Mouse (Mus musculus) forebrain, embryonic 12.5 days (tissue): ENCODE data around the gene Pon2. TPM values are rescaled to one million over a fixed set of nuclear protein-coding genes. Genes with fewer than 3 reads are reported as not detected.
"Not testable (repeated sequence)": the region's sequence is repeated elsewhere in the genome, so short reads cannot be mapped to it uniquely, and the experiment has no call there.

Source experiments
- ATAC-seq: fragments of 200-750 bp; cut with Nextera tagmentation; 2 replicates; pipeline ENCODE4 v1.8.0; 2017; ENCODE audit warnings: moderate TSS enrichment; ENCODE audit not compliant: low FRiP score
- H3K27ac ChIP-seq: fragments of 300-500 bp; sonication (generic); 2 replicates; pipeline ENCODE4 v1.5.1; 2016; ENCODE audit warnings: mild to moderate bottlenecking
- H3K27me3 ChIP-seq: fragments of 300-500 bp; sonication (generic); 2 replicates; pipeline ENCODE4 v1.6.1; 2016; ENCODE audit warnings: mild to moderate bottlenecking
- H3K36me3 ChIP-seq: fragments of 300-500 bp; sonication (generic); replicated peaks from 2 replicates; pipeline ENCODE4 v1.6.1; 2016; ENCODE audit warnings: mild to moderate bottlenecking
- H3K4me1 ChIP-seq: fragments of 300-500 bp; sonication (generic); 2 replicates; pipeline ENCODE4 v1.6.1; 2016
- H3K4me2 ChIP-seq: fragments of 300-500 bp; sonication (generic); 2 replicates; pipeline ENCODE4 v1.6.1; 2016; ENCODE audit warnings: mild to moderate bottlenecking, moderate library complexity
- H3K4me3 ChIP-seq: fragments of 300-500 bp; sonication (generic); replicated peaks from 2 replicates; pipeline ENCODE4 v1.5.1; 2016; ENCODE audit warnings: mild to moderate bottlenecking
- H3K9ac ChIP-seq: fragments of 300-500 bp; sonication (generic); 2 replicates; pipeline ENCODE4 v1.6.1; 2016; ENCODE audit warnings: mild to moderate bottlenecking
- H3K9me3 ChIP-seq: fragments of 300-500 bp; sonication (generic); 2 replicates; pipeline ENCODE4 v1.6.1; 2016
- WGBS: fragments of 180-500 bp; shearing (Covaris S2); methylation state at CpG from one replicate; pipeline ENCODE4 v1.1.7; 2016; 5-methylcytosine and 5-hydroxymethylcytosine counted together
- polyA plus RNA-seq: library from polyadenylated mRNA; unstranded; fragments of >200 nt; fragmentation: Nextera tagmentation; extraction: Ambion mirVana; gene quantifications from 2 replicates; pipeline ENCODE4 v1.2.1, GENCODE M21; 2016

Gene Pon2
- polyA plus RNA-seq, 1 experiment from 2014 or later: 33.8 TPM

GRCm38 (mm10) chr6:5238799-5239198, 59.5 kb downstream of the Pon2 start:
- H3K4me3 ChIP-seq: no peak overlapping the region
- H3K27me3 ChIP-seq: no peaks in the 10 kb centered on the region
- no peak overlapping the region for H3K27ac ChIP-seq
- no peaks in the 10 kb centered on the region for H3K4me1 ChIP-seq
- no peak overlapping the region for H3K4me2 ChIP-seq
- no peaks in the 10 kb centered on the region for H3K36me3 ChIP-seq
- WGBS: 94% methylated on average over 3 of the region's 3 CpGs
- H3K9me3 ChIP-seq: no peaks in the 10 kb centered on the region
- ATAC-seq: no peak
- no peak overlapping the region for H3K9ac ChIP-seq

GRCm38 (mm10) chr6:5237510-5237909, 60.7 kb downstream of the Pon2 start:
- Histone ChIP-seq H3K4me1 (no peaks in the 10 kb centered on the region), H3K9ac (no peak overlapping the region), H3K27me3 (no peaks in the 10 kb centered on the region), H3K4me2 (no peak overlapping the region), H3K36me3 (no peaks in the 10 kb centered on the region), H3K9me3 (no peaks in the 10 kb centered on the region), H3K27ac (no peak overlapping the region), H3K4me3 (no peak overlapping the region)
- no peak for ATAC-seq
- 91% methylated on average over 4 of the region's 4 CpGs for WGBS

- Histone ChIP-seq H3K9me3 (no peaks in the 10 kb centered on the region), H3K36me3 (no peaks in the 10 kb centered on the region), H3K4me3 (no peak overlapping the region), H3K27me3 (no peaks in the 10 kb centered on the region), H3K9ac (no peak overlapping the region), H3K4me2 (no peak overlapping the region), H3K27ac (no peak overlapping the region), H3K4me1 (no peaks in the 10 kb centered on the region)
- WGBS: 69% methylated on average over 8 of the region's 8 CpGs
- no peak for ATAC-seq
Observed at GRCm38 (mm10) chr6:5236843-5237371, 61.3 kb downstream of the Pon2 start.

- Histone ChIP-seq H3K4me3 (no peak overlapping the region), H3K27ac (no peak overlapping the region)
- WGBS: 79% methylated on average over 3 of the region's 3 CpGs
Observed at GRCm38 (mm10) chr6:5234563-5234962, 63.7 kb downstream of the Pon2 start.

GRCm38 (mm10) chr6:5233812-5234211, 64.4 kb downstream of the Pon2 start:
- no peak overlapping the region for H3K27ac ChIP-seq

More at GRCm38 (mm10) chr6:5234563-5234962, 63.7 kb downstream of the Pon2 start:
- no peaks in the 10 kb centered on the region for H3K27me3 ChIP-seq
- no peaks in the 10 kb centered on the region for H3K9me3 ChIP-seq
- no peak for ATAC-seq
- H3K4me2 ChIP-seq: no peak overlapping the region
- H3K9ac ChIP-seq: no peak overlapping the region
- H3K36me3 ChIP-seq: no peaks in the 10 kb centered on the region
- no peaks in the 10 kb centered on the region for H3K4me1 ChIP-seq

GRCm38 (mm10) chr6:5232022-5232421, 66.2 kb downstream of the Pon2 start:
- no peaks in the 10 kb centered on the region for H3K4me1 ChIP-seq
- no peaks in the 10 kb centered on the region for H3K27me3 ChIP-seq
- H3K9ac ChIP-seq: no peak overlapping the region
- H3K9me3 ChIP-seq: no peaks in the 10 kb centered on the region
- H3K4me3 ChIP-seq: no peak overlapping the region
- H3K27ac ChIP-seq: no peak overlapping the region
- no peaks in the 10 kb centered on the region for H3K36me3 ChIP-seq
- 93% methylated on average over 4 of the region's 4 CpGs for WGBS
- H3K4me2 ChIP-seq: no peak overlapping the region
- no peak for ATAC-seq

More at GRCm38 (mm10) chr6:5233812-5234211, 64.4 kb downstream of the Pon2 start:
- H3K27me3 ChIP-seq: no peaks in the 10 kb centered on the region
- ATAC-seq: no peak
- no peaks in the 10 kb centered on the region for H3K4me1 ChIP-seq
- H3K9me3 ChIP-seq: no peaks in the 10 kb centered on the region
- H3K4me3 ChIP-seq: no peak overlapping the region
- no peak overlapping the region for H3K9ac ChIP-seq
- WGBS: 96% methylated on average over 1 of the region's 1 CpGs
- no peaks in the 10 kb centered on the region for H3K36me3 ChIP-seq
- no peak overlapping the region for H3K4me2 ChIP-seq

GRCm38 (mm10) chr6:5230261-5230660, 68.0 kb downstream of the Pon2 start:
- Histone ChIP-seq H3K9me3 (no peaks in the 10 kb centered on the region), H3K27me3 (no peaks in the 10 kb centered on the region), H3K4me1 (no peaks in the 10 kb centered on the region), H3K27ac (no peak overlapping the region), H3K36me3 (no peaks in the 10 kb centered on the region), H3K4me3 (no peak overlapping the region), H3K4me2 (no peak overlapping the region), H3K9ac (no peak overlapping the region)
- WGBS: 98% methylated on average over 5 of the region's 5 CpGs
- no peak for ATAC-seq

- not testable (repeated sequence) for H3K9me3 ChIP-seq, H3K36me3 ChIP-seq, H3K4me3 ChIP-seq, ATAC-seq, H3K27me3 ChIP-seq, H3K4me1 ChIP-seq, H3K27ac ChIP-seq, H3K9ac ChIP-seq, H3K4me2 ChIP-seq
- WGBS: 85% methylated on average over 2 of the region's 2 CpGs
Observed at GRCm38 (mm10) chr6:5223551-5223950, 74.7 kb downstream of the Pon2 start.

GRCm38 (mm10) chr6:5222080-5222479, 76.2 kb downstream of the Pon2 start:
- H3K27me3 ChIP-seq: no peaks in the 10 kb centered on the region
- H3K4me1 ChIP-seq: no peaks in the 10 kb centered on the region
- no peak overlapping the region for H3K4me2 ChIP-seq
- H3K27ac ChIP-seq: no peak overlapping the region
- no peak overlapping the region for H3K9ac ChIP-seq
- no peaks in the 10 kb centered on the region for H3K9me3 ChIP-seq
- no peak overlapping the region for H3K4me3 ChIP-seq
- ATAC-seq: no peak
- H3K36me3 ChIP-seq: no peaks in the 10 kb centered on the region
- WGBS: 74% methylated on average over 3 of the region's 3 CpGs

GRCm38 (mm10) chr6:5218190-5218589, 80.1 kb downstream of the Pon2 start:
- Histone ChIP-seq H3K4me2 (no peak overlapping the region), H3K27ac (no peak overlapping the region), H3K4me3 (no peak overlapping the region), H3K4me1 (no peaks in the 10 kb centered on the region), H3K36me3 (no peaks in the 10 kb centered on the region), H3K27me3 (no peaks in the 10 kb centered on the region), H3K9ac (no peak overlapping the region), H3K9me3 (0 out of 2 replicates have a peak, but pooled peaks cover under 1% of the 10 kb centered on the region)
- 92% methylated on average over 4 of the region's 4 CpGs for WGBS
- ATAC-seq: no peak

Other genes starting within 250 kb of the Pon2 start
- gene Pon1, start 104.5 kb downstream of the Pon2 start, polyA plus RNA-seq: 0.13 and 0.22 TPM in 2 replicates
- gene Pon3, start 42.2 kb downstream of the Pon2 start, polyA plus RNA-seq: 3.3 and 3.7 TPM in 2 replicates
- gene Asb4, start 84.9 kb upstream of the Pon2 start, polyA plus RNA-seq: 28.5 and 38.6 TPM in 2 replicates
- 1.3 and 2.2 TPM in 2 replicates for gene Pdk4, start 197.9 kb upstream of the Pon2 start, polyA plus RNA-seq